Mouse (Mus musculus) adrenal gland, postnatal 36 days (tissue): ENCODE results near the gene Gm11397. TPM values are rescaled to one million over a fixed set of nuclear protein-coding genes. Genes with fewer than 3 reads are reported as not detected.
"Not testable (repeated sequence)": the region's sequence is repeated elsewhere in the genome, so short reads cannot be mapped to it uniquely, and the experiment has no call there.

ENCODE experiments used
- DNase-seq, 2 experiments: peaks; one replicate each; pipeline ENCODE4 v3.0.0; 2021; ENCODE audit warnings: mixed read lengths in 1 of 2
- long read RNA-seq, 2 experiments: library from polyadenylated mRNA; stranded (forward); transcript quantifications; one replicate each; pipeline ENCODE4 v2.0.0; 2021; ENCODE audit warnings: borderline sequencing depth in 2 of 2
- total RNA-seq, 2 experiments: library from RNA; stranded (reverse); gene quantifications; 2 replicates each; pipeline ENCODE4 v1.2.3; 2021

Gm11397 gene
- total RNA-seq = not detected
- long read RNA-seq, experiment 1 = 0 reads
- long read RNA-seq, experiment 2 = 0 reads

- DNase-seq = not testable (repeated sequence)
Measured at GRCm38 (mm10) chr13:33395461-33395860, at the start of gene Gm11397. Gm11397 (plus strand) TSS chr13:33395761.

- DNase-seq = not testable (repeated sequence)
Measured at GRCm38 (mm10) chr13:33356666-33357065, 38.9 kb upstream of the Gm11397 start.

GRCm38 (mm10) chr13:33432714-33433113 lies 37.2 kb downstream of the Gm11397 start:
- DNase-seq = not testable (repeated sequence)

Other genes with a start within 250 kb of the Gm11397 start
- gene Serpinb9c, start 236.0 kb upstream of the Gm11397 start, total RNA-seq = not detected
- gene Serpinb9d, start 202.8 kb upstream of the Gm11397 start, total RNA-seq = not detected
- not detected for gene Serpinb9e, start 146.1 kb upstream of the Gm11397 start, total RNA-seq
- gene Serpinb9f, start 71.7 kb upstream of the Gm11397 start, total RNA-seq = not detected
- not detected for gene Serpinb9g, start 89.0 kb downstream of the Gm11397 start, total RNA-seq